Mouse (Mus musculus) MEL (cell line): Measurements from ENCODE around the gene Cog4. TPM values are rescaled to one million over a fixed set of nuclear protein-coding genes. Genes with fewer than 3 reads are reported as not detected.

ENCODE experiments used
- DNase-seq: peaks from one replicate; pipeline ENCODE4 v3.0.0; 2011; ENCODE audit warnings: low read depth, low spot score
- H3K27ac ChIP-seq: 2 replicates; pipeline ENCODE4 v1.5.1; 2012; ENCODE audit warnings: low read depth, mild to moderate bottlenecking, control low read depth, low read length, moderate library complexity; ENCODE audit not compliant: control insufficient read depth
- H3K27me3 ChIP-seq, 2 experiments: fragments of 150-350 bp in 1 of 2; sonication (generic) in 1 of 2; 2 replicates each; pipeline ENCODE4 v1.6.1; 2012; ENCODE audit warnings: low read length in 2 of 2, mild to moderate bottlenecking in 2 of 2, improper control_type of control experiment in 1 of 2, moderate library complexity in 1 of 2; ENCODE audit not compliant: insufficient read depth in 2 of 2, control insufficient read depth in 1 of 2
- H3K36me3 ChIP-seq, 2 experiments: 2 replicates each; pipeline ENCODE4 v1.6.1; 2012 to 2014; ENCODE audit warnings: low read length in 2 of 2, improper control_type of control experiment in 1 of 2, inconsistent platforms in 1 of 2, mild to moderate bottlenecking in 1 of 2; ENCODE audit not compliant: insufficient read depth in 2 of 2, control insufficient read depth in 1 of 2
- H3K4me1 ChIP-seq, 2 experiments: fragments of 150-350 bp in 1 of 2; sonication (generic) in 1 of 2; 2 replicates each; pipeline ENCODE4 v1.6.1; 2012; ENCODE audit warnings: low read length in 2 of 2, improper control_type of control experiment in 1 of 2, mild to moderate bottlenecking in 1 of 2; ENCODE audit not compliant: insufficient read depth in 2 of 2, control insufficient read depth in 1 of 2
- H3K4me3 ChIP-seq, 2 experiments: fragments of 150-350 bp in 1 of 2; sonication (generic) in 1 of 2; 2 replicates each; pipeline ENCODE4 v1.5.1; 2012; ENCODE audit warnings: low read depth in 2 of 2, low read length in 2 of 2, mild to moderate bottlenecking in 2 of 2, moderate library complexity in 2 of 2, control low read depth in 1 of 2, improper control_type of control experiment in 1 of 2; ENCODE audit not compliant: control insufficient read depth in 1 of 2, insufficient read depth in 1 of 2
- H3K79me2 ChIP-seq: 2 replicates; pipeline ENCODE4 v1.6.1; 2012; ENCODE audit warnings: mild to moderate bottlenecking, low read length, moderate library complexity; ENCODE audit not compliant: control insufficient read depth, poor library complexity, insufficient read depth
- H3K9ac ChIP-seq: 2 replicates; pipeline ENCODE4 v1.6.1; 2012; ENCODE audit warnings: low read depth, mild to moderate bottlenecking, control low read depth, low read length, moderate library complexity; ENCODE audit not compliant: control insufficient read depth, poor library complexity, severe bottlenecking
- H3K9me3 ChIP-seq: fragments of 150-350 bp; sonication (generic); replicated peaks from 2 replicates; pipeline ENCODE4 v1.6.1; 2012; ENCODE audit warnings: mild to moderate bottlenecking, low read length, improper control_type of control experiment, moderate library complexity; ENCODE audit not compliant: insufficient read depth
- CHD1 ChIP-seq: IDR thresholded peaks from 2 replicates; pipeline ENCODE4 v1.6.1; 2012; ENCODE audit warnings: low read depth, mild to moderate bottlenecking, inconsistent platforms, low read length, improper control_type of control experiment
- CHD2 ChIP-seq: IDR thresholded peaks from 2 replicates; pipeline ENCODE4 v1.6.1; 2011; ENCODE audit warnings: low read length, improper control_type of control experiment
- E2F4 ChIP-seq: IDR thresholded peaks from 2 replicates; pipeline ENCODE4 v1.6.1; 2011; ENCODE audit warnings: low read depth, low read length, improper control_type of control experiment, borderline replicate concordance
- ELF1 ChIP-seq: IDR thresholded peaks from 2 replicates; pipeline ENCODE4 v1.6.1; 2014; ENCODE audit warnings: low read depth, mild to moderate bottlenecking, inconsistent platforms, low read length, improper control_type of control experiment, moderate library complexity
- GATA1 ChIP-seq: IDR thresholded peaks from 2 replicates; pipeline ENCODE4 v1.6.1; 2011; ENCODE audit warnings: low read depth, low read length, improper control_type of control experiment
- HCFC1 ChIP-seq: IDR thresholded peaks from 2 replicates; pipeline ENCODE4 v1.6.1; 2012; ENCODE audit warnings: low read depth, mild to moderate bottlenecking, inconsistent platforms, low read length, improper control_type of control experiment, moderate library complexity
- MAFK ChIP-seq: IDR thresholded peaks from 2 replicates; pipeline ENCODE4 v1.6.1; 2011; ENCODE audit warnings: low read depth, mild to moderate bottlenecking, low read length, improper control_type of control experiment, borderline replicate concordance
- MXI1 ChIP-seq: IDR thresholded peaks from 2 replicates; pipeline ENCODE4 v1.6.1; 2011; ENCODE audit warnings: mild to moderate bottlenecking, low read depth, low read length, improper control_type of control experiment
- MYB ChIP-seq: IDR thresholded peaks from 2 replicates; pipeline ENCODE4 v1.6.1; 2011; ENCODE audit warnings: mild to moderate bottlenecking, low read depth, low read length, improper control_type of control experiment
- MYC ChIP-seq: IDR thresholded peaks from 2 replicates; pipeline ENCODE4 v1.6.1; 2011; ENCODE audit warnings: low read depth, mild to moderate bottlenecking, low read length, improper control_type of control experiment, moderate library complexity
- NELFE ChIP-seq: IDR thresholded peaks from 2 replicates; pipeline ENCODE4 v1.6.1; 2011; ENCODE audit warnings: low read depth, low read length, improper control_type of control experiment
- NRF1 ChIP-seq: IDR thresholded peaks from 2 replicates; pipeline ENCODE4 v1.6.1; 2014; ENCODE audit warnings: low read depth, mild to moderate bottlenecking, inconsistent platforms, low read length, improper control_type of control experiment, moderate library complexity; ENCODE audit not compliant: poor library complexity, insufficient read depth, severe bottlenecking
- POLR2A ChIP-seq, 2 experiments: IDR thresholded peaks; 2 replicates each; pipeline ENCODE4 v1.6.1; 2011 to 2012; ENCODE audit warnings: low read length in 2 of 2, mild to moderate bottlenecking in 2 of 2, control low read depth in 1 of 2, improper control_type of control experiment in 1 of 2, low read depth in 1 of 2, moderate library complexity in 1 of 2; ENCODE audit not compliant: control insufficient read depth in 1 of 2, insufficient read depth in 1 of 2, poor library complexity in 1 of 2
- POLR2AphosphoS2 ChIP-seq: IDR thresholded peaks from 2 replicates; pipeline ENCODE4 v1.6.1; 2011; ENCODE audit warnings: low read length, improper control_type of control experiment
- POLR2AphosphoS5 ChIP-seq: IDR thresholded peaks from 2 replicates; pipeline ENCODE4 v1.6.1; 2012; ENCODE audit warnings: low read depth, borderline replicate concordance, mild to moderate bottlenecking, inconsistent platforms, low read length, moderate library complexity, mixed read lengths
- SIN3A ChIP-seq: IDR thresholded peaks from 2 replicates; pipeline ENCODE4 v1.6.1; 2012; ENCODE audit warnings: low read length, improper control_type of control experiment, inconsistent platforms
- USF2 ChIP-seq, 2 experiments: IDR thresholded peaks; 2 replicates each; pipeline ENCODE4 v1.6.1; 2011 to 2012; ENCODE audit warnings: improper control_type of control experiment in 2 of 2, low read length in 2 of 2, borderline replicate concordance in 1 of 2, inconsistent platforms in 1 of 2, low read depth in 1 of 2, mild to moderate bottlenecking in 1 of 2; ENCODE audit not compliant: insufficient read depth in 1 of 2
- ZKSCAN1 ChIP-seq: IDR thresholded peaks from 2 replicates; pipeline ENCODE4 v1.6.1; 2012; ENCODE audit warnings: low read depth, mild to moderate bottlenecking, inconsistent platforms, low read length, improper control_type of control experiment, moderate library complexity
- ZMIZ1 ChIP-seq: IDR thresholded peaks from 2 replicates; pipeline ENCODE4 v1.6.1; 2012; ENCODE audit warnings: low read depth, mild to moderate bottlenecking, inconsistent platforms, low read length, improper control_type of control experiment, moderate library complexity
- ZNF384 ChIP-seq: IDR thresholded peaks from 2 replicates; pipeline ENCODE4 v1.6.1; 2012; ENCODE audit warnings: low read depth, mild to moderate bottlenecking, inconsistent platforms, low read length, improper control_type of control experiment
- polyA plus RNA-seq, 2 experiments: library from polyadenylated mRNA; stranded (reverse) in 1 of 2; unstranded in 1 of 2; fragments of >175 nt in 1 of 2; fragments of >200 nt in 1 of 2; gene quantifications; 2 replicates each; pipeline versions ENCODE4 v1.2.1 to v1.2.4; 2012; ENCODE audit warnings: low replicate concordance in 2 of 2, low read depth in 1 of 2; ENCODE audit not compliant: insufficient read length in 2 of 2, insufficient read depth in 1 of 2, missing spikeins in 1 of 2
- total RNA-seq: library from RNA; depleted of rRNA; stranded (reverse); fragments of 300-350 nt; gene quantifications from 2 replicates; pipeline ENCODE4 v1.2.3, GENCODE M21; 2012

Cog4 gene
- total and polyA plus RNA-seq, 3 experiments = 32.1 to 35.3 TPM; not detected in 1

GRCm38 (mm10) chr8:110846405-110847170 is at the start of gene Cog4, which contains the start of gene Sf3b3 (continued):
- TF ChIP-seq ZKSCAN1 = no peak
- TF ChIP-seq POLR2AphosphoS2 = peak; percentile 85; the same call in 1 of the 2 replicates
- TF ChIP-seq ZMIZ1 = peak; percentile 74; the same call in 1 of the 2 replicates
- peak; percentile 94 for TF ChIP-seq E2F4

GRCm38 (mm10) chr8:110797086-110797485 is 49.3 kb upstream of the Cog4 start:
- Histone ChIP-seq H3K36me3 (no peaks in the 10 kb centered on the region), H3K27ac (no peak overlapping the region), H3K79me2 (no peaks in the 10 kb centered on the region), H3K9ac (no peak overlapping the region), H3K9me3 (no peaks in the 10 kb centered on the region), H3K27me3 (0 out of 4 replicates have a peak, but pooled peaks cover 0 to 4% of the 10 kb centered on the region in 2 experiments), H3K4me3 (no peak overlapping the region), H3K4me1 (no peaks in the 10 kb centered on the region)
- no peak for DNase-seq
- TF ChIP-seq MXI1 (no peak), USF2 (IDR thresholded peaks at IDR 0.05; ENCODE audit: borderline replicate concordance in 1 of 2, insufficient read depth in 1 of 2, low read depth in 1 of 2, low read length in 2 of 2) (no peak), ZNF384 (no peak), POLR2A (IDR thresholded peaks at IDR 0.05; ENCODE audit: control insufficient read depth in 1 of 2, insufficient read depth in 1 of 2, low read depth in 1 of 2, low read length in 2 of 2, poor library complexity in 1 of 2) (no peak), MAFK (no peak), ZKSCAN1 (no peak), CHD2 (no peak), NRF1 (no peak), SIN3A (no peak), GATA1 (no peak), MYC (no peak), CHD1 (no peak), HCFC1 (no peak)

- TF ChIP-seq ELF1 = no peak
- TF ChIP-seq USF2 (IDR thresholded peaks at IDR 0.05; ENCODE audit: borderline replicate concordance in 1 of 2, insufficient read depth in 1 of 2, low read depth in 1 of 2, low read length in 2 of 2) = no peak
- no peak for TF ChIP-seq CHD2
- TF ChIP-seq ZNF384 = no peak
- no peak for TF ChIP-seq MYB
- TF ChIP-seq NELFE = no peak
- no peak for TF ChIP-seq POLR2AphosphoS5
- Histone ChIP-seq H3K4me3 (no peak overlapping the region), H3K9me3 (no peaks in the 10 kb centered on the region), H3K79me2 (no peaks in the 10 kb centered on the region), H3K36me3 (no peaks in the 10 kb centered on the region), H3K27ac (no peak overlapping the region), H3K4me1 (no peaks in the 10 kb centered on the region), H3K27me3 (0 out of 4 replicates have a peak, but pooled peaks cover 0 to 4% of the 10 kb centered on the region in 2 experiments), H3K9ac (no peak overlapping the region)
- DNase-seq = no peak
These were observed 43.4 kb upstream of the Cog4 start for GRCm38 (mm10) chr8:110802988-110803387.
